22 mouse cellular contexts compared by ENCODE assay signal in the genomic region with DNA sequence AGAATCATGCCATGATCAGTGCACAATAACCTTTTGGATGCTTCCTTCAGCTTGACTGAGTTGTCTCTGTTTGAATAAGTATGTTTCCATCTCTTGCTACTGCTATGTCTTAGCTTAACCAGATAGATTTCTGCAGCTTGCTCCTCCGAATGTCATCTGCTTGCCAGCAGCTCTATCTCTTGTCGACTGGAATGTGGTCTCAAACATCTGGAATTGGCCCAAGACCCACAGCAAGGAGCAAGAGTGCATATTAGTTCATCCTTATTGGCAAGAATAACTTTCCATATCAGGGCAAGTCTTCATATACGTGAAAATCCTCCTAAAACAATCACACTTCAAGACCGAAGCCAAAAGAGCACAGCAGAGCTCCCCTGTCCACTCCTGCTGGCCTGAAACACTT. TPM values are rescaled to one million over a fixed set of nuclear protein-coding genes. Genes with fewer than 3 reads are reported as not detected.
A peak's percentile ranks its signal among the peaks of the same experiment; 100 is the strongest.
DNase-seq lines count a peak whose midpoint lies in the region; ATAC-seq and TF ChIP-seq lines count a peak whose summit lies in the region.
"Had no signal": no experiment of that assay in that cellular context is flagged by ENCODE, and none has a peak within 500 bp of the region (broad histone marks: within the 10 kb centered on the region; RNA-seq: fewer than 3 reads in every experiment).

No protein-coding gene starts in this region.

- DNase-seq in embryonic facial prominence, embryonic 14.5 days (ENCODE audit: low spot score), result peak; percentile 47
- DNase-seq in embryonic facial prominence, embryonic 10.5 days (ENCODE audit: low spot score), result no peak
- DNase-seq in lung, adult 18-20 months, result no peak
- DNase-seq: adrenal gland, adult 8-10 months; cerebellum, adult 2 months; cerebellum, postnatal 14 days; gastrocnemius, postnatal 14 days; kidney, adult 18-20 months; left cerebral cortex, postnatal 4 days; liver; right cerebral cortex, postnatal 4 days had no signal

- no peaks in the 10 kb centered on the region for H3K9me3 ChIP-seq in embryonic facial prominence, embryonic 14.5 days (ENCODE audit: control insufficient read depth, low read length)
- no peaks in the 10 kb centered on the region for H3K9me3 ChIP-seq in embryonic facial prominence, embryonic 10.5 days
- no peaks in the 10 kb centered on the region for H3K9me3 ChIP-seq in intestine, embryonic 15.5 days
- no peaks in the 10 kb centered on the region for H3K9me3 ChIP-seq in intestine, postnatal 0 days (ENCODE audit: control insufficient read depth)
- no peaks in the 10 kb centered on the region for H3K9me3 ChIP-seq in lung, embryonic 15.5 days
- H3K9me3 ChIP-seq in stomach, embryonic 16.5 days (replicated peaks; ENCODE audit: control insufficient read depth, low read length), result no peaks in the 10 kb centered on the region
- H3K9me3 ChIP-seq: heart, embryonic 12.5 days; hindbrain, embryonic 13.5 days; midbrain, embryonic 13.5 days; neural tube, embryonic 13.5 days had no signal

- H3K4me2 ChIP-seq in embryonic facial prominence, embryonic 14.5 days (ENCODE audit: low read depth, low read length), result no peak overlapping the region
- H3K4me2 ChIP-seq in intestine, embryonic 15.5 days (replicated peaks), result no peak overlapping the region
- no peak overlapping the region for H3K4me2 ChIP-seq in intestine, postnatal 0 days (replicated peaks; ENCODE audit: low read depth)
- no peak overlapping the region for H3K4me2 ChIP-seq in lung, embryonic 15.5 days
- no peak overlapping the region for H3K4me2 ChIP-seq in stomach, embryonic 16.5 days (ENCODE audit: low read depth, low read length)
- H3K4me2 ChIP-seq: heart, embryonic 12.5 days; hindbrain, embryonic 13.5 days; midbrain, embryonic 13.5 days; neural tube, embryonic 13.5 days had no signal

- ATAC-seq in embryonic facial prominence, embryonic 14.5 days (ENCODE audit: low read depth), result no peak
- no peak for ATAC-seq in intestine, embryonic 15.5 days
- no peak for ATAC-seq in intestine, postnatal 0 days
- peak; percentile 53; the same call in 1 of the 2 replicates for ATAC-seq in lung, embryonic 15.5 days (ENCODE audit: borderline replicate concordance, extremely low read depth, low FRiP score, low TSS enrichment)
- ATAC-seq in stomach, embryonic 16.5 days (ENCODE audit: insufficient read depth, low FRiP score), result no peak
- ATAC-seq: forebrain, embryonic 14.5 days; midbrain, embryonic 13.5 days had no signal

- TF ChIP-seq CTCF in intestine, postnatal 0 days (IDR thresholded peaks at IDR 0.05; ENCODE audit: low read depth), result no peak

- no peaks in the 10 kb centered on the region for H3K27me3 ChIP-seq in embryonic facial prominence, embryonic 14.5 days (replicated peaks; ENCODE audit: control insufficient read depth, insufficient read depth, low read length)
- H3K27me3 ChIP-seq in embryonic facial prominence, embryonic 10.5 days (replicated peaks; ENCODE audit: low read depth, poor library complexity, severe bottlenecking), result peaks cover 5% of the 10 kb centered on the region; the same call in 1 of the 2 replicates
- no peaks in the 10 kb centered on the region for H3K27me3 ChIP-seq in intestine, embryonic 15.5 days (replicated peaks)
- no peaks in the 10 kb centered on the region for H3K27me3 ChIP-seq in intestine, postnatal 0 days (replicated peaks; ENCODE audit: control insufficient read depth, insufficient read depth, low read length)
- H3K27me3 ChIP-seq in lung, embryonic 15.5 days, result no peaks in the 10 kb centered on the region
- H3K27me3 ChIP-seq in stomach, embryonic 16.5 days (ENCODE audit: control insufficient read depth, insufficient read depth, low read length), result no peaks in the 10 kb centered on the region; the same call in 1 of the 2 replicates
- H3K27me3 ChIP-seq: CH12.LX; heart, embryonic 12.5 days; hindbrain, embryonic 13.5 days; midbrain, embryonic 13.5 days; neural tube, embryonic 13.5 days had no signal

- H3K4me1 ChIP-seq in embryonic facial prominence, embryonic 14.5 days (ENCODE audit: control insufficient read depth, insufficient read depth, low read length), result peaks cover 6% of the 10 kb centered on the region
- H3K4me1 ChIP-seq in embryonic facial prominence, embryonic 10.5 days, result peaks cover 12% of the 10 kb centered on the region
- peaks cover 3% of the 10 kb centered on the region; the same call in 1 of the 2 replicates for H3K4me1 ChIP-seq in intestine, embryonic 15.5 days (replicated peaks)
- no peaks in the 10 kb centered on the region for H3K4me1 ChIP-seq in intestine, postnatal 0 days (replicated peaks; ENCODE audit: control insufficient read depth, insufficient read depth, low read length)
- H3K4me1 ChIP-seq in lung, embryonic 15.5 days, result peaks cover 16% of the 10 kb centered on the region
- H3K4me1 ChIP-seq in stomach, embryonic 16.5 days (ENCODE audit: control insufficient read depth, insufficient read depth, low read length), result peaks cover 11% of the 10 kb centered on the region; the same call in 1 of the 2 replicates

- no peak overlapping the region for H3K4me3 ChIP-seq in embryonic facial prominence, embryonic 14.5 days (ENCODE audit: low read depth, low read length)
- H3K4me3 ChIP-seq in embryonic facial prominence, embryonic 10.5 days, result no peak overlapping the region
- no peak overlapping the region for H3K4me3 ChIP-seq in intestine, embryonic 15.5 days (replicated peaks)
- no peak overlapping the region for H3K4me3 ChIP-seq in intestine, postnatal 0 days (ENCODE audit: low read depth, low read length)
- H3K4me3 ChIP-seq in lung, embryonic 15.5 days, result no peak overlapping the region
- H3K4me3 ChIP-seq in stomach, embryonic 16.5 days (replicated peaks; ENCODE audit: low read length), result no peak overlapping the region
- H3K4me3 ChIP-seq: heart, embryonic 12.5 days; hindbrain, embryonic 13.5 days; midbrain, embryonic 13.5 days; neural tube, embryonic 13.5 days had no signal

- WGBS in embryonic facial prominence, embryonic 14.5 days, result 50% methylated on average over 4 of the region's 4 CpGs
- 82% methylated on average over 4 of the region's 4 CpGs for WGBS in embryonic facial prominence, embryonic 10.5 days
- 62% methylated on average over 4 of the region's 4 CpGs for WGBS in intestine, embryonic 15.5 days
- WGBS in intestine, postnatal 0 days, result 66% methylated on average over 4 of the region's 4 CpGs
- WGBS in lung, embryonic 15.5 days, result 48% methylated on average over 4 of the region's 4 CpGs
- WGBS in stomach, embryonic 16.5 days, result 62% methylated on average over 4 of the region's 4 CpGs

- no peaks in the 10 kb centered on the region for H3K36me3 ChIP-seq in embryonic facial prominence, embryonic 14.5 days (ENCODE audit: control insufficient read depth, insufficient read depth, low read length)
- H3K36me3 ChIP-seq in embryonic facial prominence, embryonic 10.5 days (replicated peaks), result no peaks in the 10 kb centered on the region
- no peaks in the 10 kb centered on the region for H3K36me3 ChIP-seq in intestine, embryonic 15.5 days
- H3K36me3 ChIP-seq in intestine, postnatal 0 days (ENCODE audit: control insufficient read depth, insufficient read depth), result no peaks in the 10 kb centered on the region
- no peaks in the 10 kb centered on the region for H3K36me3 ChIP-seq in lung, embryonic 15.5 days
- no peaks in the 10 kb centered on the region for H3K36me3 ChIP-seq in stomach, embryonic 16.5 days (ENCODE audit: control insufficient read depth, insufficient read depth, low read length)
- H3K36me3 ChIP-seq: heart, embryonic 12.5 days; hindbrain, embryonic 13.5 days; midbrain, embryonic 13.5 days; neural tube, embryonic 13.5 days had no signal

- no peak overlapping the region for H3K9ac ChIP-seq in embryonic facial prominence, embryonic 14.5 days (ENCODE audit: low read depth, low read length)
- H3K9ac ChIP-seq in intestine, embryonic 15.5 days, result no peak overlapping the region
- no peak overlapping the region for H3K9ac ChIP-seq in intestine, postnatal 0 days (ENCODE audit: low read depth, low read length)
- no peak overlapping the region for H3K9ac ChIP-seq in lung, embryonic 15.5 days
- no peak overlapping the region for H3K9ac ChIP-seq in stomach, embryonic 16.5 days (ENCODE audit: low read length)
- H3K9ac ChIP-seq: heart, embryonic 12.5 days; hindbrain, embryonic 13.5 days; midbrain, embryonic 13.5 days; neural tube, embryonic 13.5 days had no signal

- no peak overlapping the region for H3K27ac ChIP-seq in embryonic facial prominence, embryonic 14.5 days (replicated peaks; ENCODE audit: low read depth, low read length)
- H3K27ac ChIP-seq in embryonic facial prominence, embryonic 10.5 days (replicated peaks), result no peak overlapping the region
- peak overlapping the region; percentile 25; the same call in 1 of the 2 replicates for H3K27ac ChIP-seq in intestine, embryonic 15.5 days
- H3K27ac ChIP-seq in intestine, postnatal 0 days (ENCODE audit: low read depth, low read length), result no peak overlapping the region
- peak overlapping the region; percentile 47; the same call in 1 of the 2 replicates for H3K27ac ChIP-seq in lung, embryonic 15.5 days
- peak overlapping the region; percentile 29; the same call in 1 of the 2 replicates for H3K27ac ChIP-seq in stomach, embryonic 16.5 days (ENCODE audit: low read length)
- H3K27ac ChIP-seq: hindbrain, embryonic 13.5 days; macrophage; midbrain, embryonic 13.5 days; neural tube, embryonic 13.5 days had no signal

RNA-seq across cellular contexts. Expression of gene Dync1i2, which starts 14.6 kb away (rescaled TPM):
- polyA plus RNA-seq in embryonic facial prominence, embryonic 14.5 days (2014; fragmentation: Nextera tagmentation; extraction: Ambion mirVana), result 103 and 105 TPM in 2 replicates
- polyA plus RNA-seq in embryonic facial prominence, embryonic 10.5 days (2016; fragmentation: Nextera tagmentation; extraction: Ambion mirVana), result 119 and 122 TPM in 2 replicates
- polyA plus RNA-seq in intestine, embryonic 15.5 days (2015; fragmentation: Nextera tagmentation; extraction: Ambion mirVana), result 71.4 and 83.5 TPM in 2 replicates
- polyA plus RNA-seq in intestine, postnatal 0 days (2015; fragmentation: Nextera tagmentation; extraction: Ambion mirVana), result 55.2 and 59.2 TPM in 2 replicates
- 90.3 and 99.6 TPM in 2 replicates for polyA plus RNA-seq in lung, embryonic 15.5 days (2015; fragmentation: Nextera tagmentation; extraction: Ambion mirVana)
- polyA plus RNA-seq in stomach, embryonic 16.5 days (2015; fragmentation: Nextera tagmentation; extraction: Ambion mirVana), result 77.1 and 81.1 TPM in 2 replicates

Comparison
In these comparisons a context has a peak if more than half of its experiments do, and no peak if none do; other contexts are left out.
1. H3K27ac ChIP-seq: peak in intestine, embryonic 15.5 days (single experiment), lung, embryonic 15.5 days (single experiment) and stomach, embryonic 16.5 days (single experiment); none in embryonic facial prominence, embryonic 14.5 days (single experiment), embryonic facial prominence, embryonic 10.5 days (single experiment) and intestine, postnatal 0 days (single experiment).